Mouse (Mus musculus) bone marrow, adult 2 months (tissue): Measurements from ENCODE around the gene Zbtb21.

Source experiments
- CTCF ChIP-seq: fragments of 200-500 bp; IDR thresholded peaks from 2 replicates; pipeline ENCODE4 v1.5.1; 2011; ENCODE audit warnings: low read length, control low read depth; ENCODE audit not compliant: control insufficient read depth, insufficient read depth
- POLR2A ChIP-seq: fragments of 200-500 bp; IDR thresholded peaks from 2 replicates; pipeline ENCODE4 v1.6.1; 2011; ENCODE audit warnings: low read depth, mild to moderate bottlenecking, control low read depth, low read length, borderline replicate concordance; ENCODE audit not compliant: control insufficient read depth

DNA sequence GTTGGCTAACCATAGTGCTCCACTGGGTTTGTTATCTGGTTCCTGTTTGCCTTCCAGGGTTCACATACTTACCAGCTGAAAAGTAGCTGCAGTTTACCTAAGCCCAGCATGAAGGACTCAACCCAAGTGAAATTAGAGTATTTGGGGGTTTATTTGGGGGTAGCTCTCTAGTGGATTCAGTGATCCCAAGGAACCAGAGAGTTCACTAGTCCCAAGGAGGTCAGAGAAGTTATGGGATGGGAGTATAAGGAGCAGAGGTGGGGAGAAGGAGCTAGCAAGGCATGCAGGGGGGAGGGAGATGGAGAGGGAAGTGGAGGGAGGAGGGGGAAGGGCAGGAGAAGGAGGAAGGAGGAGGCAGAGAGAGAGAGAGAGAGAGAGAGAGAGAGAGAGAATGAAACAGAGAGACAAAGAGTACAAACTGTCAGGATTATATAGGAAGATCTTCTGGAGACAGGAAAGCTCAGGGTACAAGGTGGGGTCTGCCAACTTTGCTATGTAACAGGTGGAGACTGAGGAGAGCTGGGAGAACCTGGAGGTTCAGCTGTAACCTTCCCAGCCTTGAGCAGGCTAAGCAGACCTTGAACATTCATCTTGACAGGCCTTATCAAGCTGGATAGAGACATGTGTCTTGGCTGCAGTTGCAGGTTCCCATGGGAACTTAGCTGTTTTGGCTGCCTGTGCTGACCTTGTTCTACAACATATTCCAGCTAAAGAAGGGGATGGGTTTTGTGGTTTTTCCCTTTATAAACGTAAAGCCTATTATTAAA lies 33.6 kb upstream of the Zbtb21 start:
- TF ChIP-seq CTCF (no peak), POLR2A (no peak)
